Mouse (Mus musculus) adrenal gland, postnatal 4 days (tissue): ENCODE data around the gene Rnf113a1. TPM values are rescaled to one million over a fixed set of nuclear protein-coding genes. Genes with fewer than 3 reads are reported as not detected.
"Not testable (repeated sequence)": the region's sequence is repeated elsewhere in the genome, so short reads cannot be mapped to it uniquely, and the experiment has no call there.

Source experiments
- DNase-seq, 2 experiments: peaks; one replicate each; pipeline ENCODE4 v3.0.0; 2021 to 2022; ENCODE audit warnings: low spot score in 2 of 2, mixed read lengths in 2 of 2
- long read RNA-seq, 2 experiments: library from polyadenylated mRNA; stranded (forward); transcript quantifications; one replicate each; pipeline ENCODE4 v2.0.0; 2021
- total RNA-seq, 2 experiments: library from RNA; stranded (reverse); gene quantifications; 2 replicates each; pipeline ENCODE4 v1.2.3; 2021

The Rnf113a1 gene
- total RNA-seq, result 1 to 10 TPM; 4.9 to 5.7 TPM
- long read RNA-seq, experiment 1, transcript Rnf113a1-201 (1 exons, 1,223 nt), result major isoform, 11 of 11 reads
- long read RNA-seq, experiment 1, partial matches to known transcripts, result 0 of 11 reads
- long read RNA-seq, experiment 1, other reads (novel, unspliced or antisense), result 0 of 11 reads
- long read RNA-seq, experiment 2, transcript Rnf113a1-201 (1 exons, 1,223 nt), result major isoform, 13 of 13 reads
- long read RNA-seq, experiment 2, partial matches to known transcripts, result 0 of 13 reads
- long read RNA-seq, experiment 2, other reads (novel, unspliced or antisense), result 0 of 13 reads

DNA sequence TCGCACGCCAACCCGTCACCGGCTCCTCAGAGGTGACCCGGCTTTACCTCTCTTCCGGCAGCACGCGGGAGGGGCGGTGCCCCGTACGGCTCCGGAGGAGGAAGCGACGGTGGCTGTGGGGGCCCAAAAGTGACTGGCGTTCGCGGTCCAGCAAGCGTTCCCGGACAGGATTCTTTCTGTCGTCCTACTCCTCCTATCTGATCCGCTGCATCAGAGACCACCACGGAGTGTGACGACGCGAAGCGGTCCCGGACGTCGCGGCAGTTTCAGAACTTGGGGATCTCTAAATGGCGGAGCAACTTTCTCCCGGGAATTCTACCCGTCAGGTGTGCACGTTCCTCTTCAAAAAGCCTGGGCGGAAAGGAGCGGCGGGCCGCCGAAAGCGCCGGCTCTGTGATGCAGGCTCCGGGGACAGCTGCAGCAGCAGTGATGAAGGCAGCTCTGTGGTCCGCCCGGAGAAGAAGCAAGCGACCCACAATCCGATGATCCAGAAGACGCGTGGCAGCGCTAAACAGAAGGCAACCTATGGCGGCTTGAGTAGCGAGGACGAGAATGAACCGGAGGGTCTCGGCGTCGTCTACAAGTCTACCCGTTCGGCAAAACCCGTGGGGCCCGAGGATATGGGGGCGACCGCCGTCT lies at the start of gene Rnf113a1, which contains the start of gene Ndufa1:
TSS of gene Rnf113a1 (plus strand) at position 141 of the 639 bp plus-strand sequence.
TSS of gene Ndufa1 (minus strand) at position 59 of the 639 bp plus-strand sequence.
- peak; percentile 49 to 50 for DNase-seq

DNA sequence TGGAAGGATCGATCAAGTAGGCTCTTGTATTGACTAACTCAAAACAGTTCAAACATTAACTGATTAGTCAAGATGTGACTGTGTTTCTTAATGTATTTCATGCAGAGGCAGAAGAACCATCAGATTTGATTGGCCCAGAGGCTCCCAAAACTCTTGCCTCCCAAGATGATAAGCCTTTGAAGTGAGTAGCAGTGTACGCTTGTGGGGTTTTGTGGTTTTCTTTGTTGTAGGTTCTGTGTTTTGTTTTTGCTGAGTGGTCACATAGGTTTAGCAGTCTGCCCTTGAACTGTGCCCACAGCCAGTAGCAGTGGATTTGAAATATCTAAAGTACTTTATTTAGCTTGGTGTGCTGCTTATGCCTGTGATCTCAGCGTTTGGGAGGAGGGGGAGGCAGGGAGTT lies 49.3 kb upstream of the Rnf113a1 start:
- DNase-seq, result no peak

DNA sequence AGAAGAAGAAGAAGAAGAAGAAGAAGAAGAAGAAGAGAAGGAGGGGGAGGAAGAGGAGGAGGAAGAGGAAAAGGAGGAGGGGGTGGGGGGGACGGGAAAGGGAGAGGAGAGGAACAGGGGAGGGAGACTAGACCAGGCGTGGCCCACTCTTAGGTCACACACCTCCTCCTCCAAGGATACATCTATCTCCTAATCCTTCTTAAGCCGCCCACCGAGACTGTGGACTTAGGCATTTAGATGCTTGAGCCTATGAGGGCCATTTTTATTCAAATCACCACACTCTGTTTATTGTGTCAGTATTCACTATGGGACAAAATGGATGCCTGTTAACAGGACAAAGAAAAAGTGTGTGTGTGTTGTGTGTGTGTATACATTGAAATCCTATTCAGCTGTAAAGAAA lies 46.5 kb upstream of the Rnf113a1 start:
- not testable (repeated sequence) for DNase-seq

DNA sequence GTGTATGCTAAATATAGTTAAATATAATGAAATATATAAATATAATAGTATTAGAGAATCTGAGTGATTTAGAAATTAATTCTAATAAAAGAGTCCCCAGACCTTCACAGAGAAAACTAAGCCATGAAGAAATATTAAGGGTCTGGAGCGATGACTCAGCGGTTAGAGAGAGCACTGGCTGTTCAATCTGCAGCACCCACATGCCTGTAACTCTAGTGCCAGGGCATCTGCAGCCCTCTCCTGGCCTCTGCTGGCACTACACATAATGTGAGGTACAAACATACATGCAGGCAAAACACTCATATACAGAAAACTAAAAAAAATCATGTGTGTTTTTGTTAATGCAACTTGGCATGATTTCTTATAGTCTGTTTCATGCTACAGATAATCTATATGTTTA lies 46.1 kb upstream of the Rnf113a1 start:
- peak in 1 of 2 experiments; percentile 2 for DNase-seq

DNA sequence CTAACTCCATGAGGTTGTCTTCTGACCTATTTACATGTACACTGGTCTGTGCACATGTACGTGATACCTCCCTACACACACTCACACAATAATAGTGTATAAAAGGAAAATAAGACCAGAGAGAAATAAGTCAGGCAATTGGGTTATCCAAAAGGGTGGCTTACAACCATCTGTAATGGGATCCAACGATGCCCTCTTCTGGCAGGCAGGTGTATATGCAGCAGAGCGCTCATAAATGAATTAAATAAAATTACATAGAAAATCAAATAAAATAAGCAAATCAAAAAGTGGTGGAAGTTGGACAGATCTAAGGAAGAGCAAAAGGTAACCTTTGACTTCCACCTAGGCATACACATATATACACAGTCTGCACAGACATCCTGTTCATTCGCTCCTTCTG lies 33.2 kb upstream of the Rnf113a1 start:
- no peak for DNase-seq

DNA sequence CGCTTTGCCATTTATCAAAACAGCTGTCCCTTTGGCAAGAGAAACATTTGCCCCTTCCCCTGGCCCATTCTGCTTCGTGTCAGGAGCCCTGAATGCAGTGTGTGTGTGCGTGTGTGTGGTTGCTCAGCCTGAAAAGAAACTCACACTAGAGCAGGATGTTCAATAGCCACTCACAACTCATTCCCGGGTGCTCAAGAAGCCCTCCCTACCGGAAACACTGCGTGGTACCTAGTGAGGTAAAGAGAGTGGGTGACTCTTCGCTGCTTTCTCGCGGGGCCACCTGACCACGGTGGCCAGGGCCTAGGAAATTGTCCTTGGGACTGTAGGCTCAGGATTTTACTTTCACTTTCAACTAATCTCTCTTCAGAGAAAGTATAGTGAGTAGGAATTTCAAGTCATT lies 29.9 kb upstream of the Rnf113a1 start:
- no peak for DNase-seq

DNA sequence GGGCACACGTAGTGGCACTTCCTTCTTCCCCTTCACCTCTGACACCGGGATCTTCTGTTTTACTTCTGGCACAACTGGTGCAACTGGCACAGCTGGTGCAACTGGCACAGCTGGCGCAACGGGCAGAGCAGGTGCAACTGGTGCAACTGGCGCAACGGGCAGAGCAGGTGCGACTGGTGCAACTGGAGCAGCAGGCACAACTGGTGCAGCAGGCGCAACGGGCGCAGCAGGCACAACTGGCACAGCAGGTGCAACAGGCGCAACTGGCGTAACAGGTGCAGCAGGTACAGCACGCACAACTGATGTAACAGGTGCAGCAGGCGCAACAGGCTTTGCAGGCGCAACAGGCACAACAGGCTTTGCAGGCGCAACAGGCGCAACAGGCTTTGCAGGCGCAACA lies 27.9 kb upstream of the Rnf113a1 start:
- DNase-seq, result no peak

DNA sequence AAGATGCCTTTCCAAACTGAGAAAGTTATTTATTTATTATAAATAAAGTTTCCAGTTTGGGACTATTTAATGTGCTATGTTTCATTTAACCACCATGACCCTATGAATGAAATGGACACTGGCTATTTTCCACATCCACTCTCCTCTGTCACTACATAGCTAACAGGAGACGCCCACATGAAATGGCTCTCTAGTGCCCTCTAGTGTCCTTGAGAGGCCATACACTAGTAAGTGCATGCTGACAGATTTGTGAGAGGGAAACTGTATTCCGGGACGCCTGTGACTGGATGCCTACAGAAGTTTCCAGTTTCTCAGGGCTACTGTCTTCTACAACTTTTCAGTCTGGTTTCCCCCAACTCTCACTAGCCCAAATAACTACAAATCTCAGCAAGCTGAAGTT lies 24.0 kb upstream of the Rnf113a1 start:
- no peak for DNase-seq

DNA sequence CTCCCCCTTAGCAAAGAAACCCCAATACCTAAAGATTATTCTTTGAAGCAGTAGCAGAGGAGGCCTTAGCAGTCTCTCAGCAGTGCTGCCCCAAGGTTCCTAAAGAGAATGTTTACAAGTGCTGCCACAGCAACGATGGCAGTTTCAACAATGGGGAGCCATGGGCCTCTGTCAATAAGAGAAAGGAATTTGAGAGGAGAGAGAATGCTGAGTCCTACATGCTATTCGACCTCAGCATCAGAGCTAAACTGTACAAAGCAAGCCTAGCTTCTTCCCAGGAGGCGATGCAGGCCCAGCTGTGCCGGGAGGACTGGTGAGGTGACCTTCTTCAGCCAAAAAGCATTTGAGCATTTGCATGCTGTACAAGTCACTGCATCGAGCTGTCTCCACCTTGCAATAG lies 22.3 kb upstream of the Rnf113a1 start, which contains the start of gene Akap14:
TSS of gene Akap14 (minus strand) at position 101 of the 400 bp plus-strand sequence.
- DNase-seq, result no peak

DNA sequence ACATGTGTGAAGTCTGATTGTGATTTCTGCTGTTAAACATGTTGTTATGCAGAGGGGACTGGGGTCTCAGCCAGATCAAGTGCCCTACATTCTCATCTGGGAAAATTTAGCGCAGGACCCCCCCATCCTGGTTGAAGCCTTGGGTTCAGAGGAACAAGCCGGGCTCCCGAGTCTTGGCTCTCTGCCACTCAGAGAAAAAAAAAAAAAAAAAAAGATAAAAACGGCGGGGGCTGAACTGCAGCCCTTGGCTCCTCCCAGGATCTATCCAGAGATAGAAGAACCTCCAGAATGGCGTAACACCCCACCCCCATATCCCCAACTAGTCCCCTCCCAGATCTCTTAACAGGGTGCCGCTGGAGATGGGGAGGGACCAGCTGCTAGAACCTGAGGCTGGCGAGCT lies 6.6 kb upstream of the Rnf113a1 start:
- not testable (repeated sequence) for DNase-seq

DNA sequence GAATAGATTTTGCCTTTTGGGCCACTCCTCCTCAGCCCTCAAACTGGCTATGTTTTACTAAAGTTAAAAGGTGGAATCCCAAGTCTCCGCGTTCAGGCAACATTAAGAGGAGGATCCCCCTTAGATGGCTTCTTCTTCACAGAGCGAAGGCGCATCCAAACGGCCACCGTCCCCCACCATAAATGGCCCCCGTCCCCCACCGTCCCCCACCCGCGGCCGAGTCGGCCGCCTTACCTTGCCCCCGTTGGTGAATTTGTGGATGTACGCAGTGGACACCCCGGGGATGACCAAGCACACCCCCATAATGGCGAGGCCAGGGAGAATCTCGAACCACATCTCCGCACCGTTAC lies 315 bp upstream of the Rnf113a1 start:
- no peak for DNase-seq

DNA sequence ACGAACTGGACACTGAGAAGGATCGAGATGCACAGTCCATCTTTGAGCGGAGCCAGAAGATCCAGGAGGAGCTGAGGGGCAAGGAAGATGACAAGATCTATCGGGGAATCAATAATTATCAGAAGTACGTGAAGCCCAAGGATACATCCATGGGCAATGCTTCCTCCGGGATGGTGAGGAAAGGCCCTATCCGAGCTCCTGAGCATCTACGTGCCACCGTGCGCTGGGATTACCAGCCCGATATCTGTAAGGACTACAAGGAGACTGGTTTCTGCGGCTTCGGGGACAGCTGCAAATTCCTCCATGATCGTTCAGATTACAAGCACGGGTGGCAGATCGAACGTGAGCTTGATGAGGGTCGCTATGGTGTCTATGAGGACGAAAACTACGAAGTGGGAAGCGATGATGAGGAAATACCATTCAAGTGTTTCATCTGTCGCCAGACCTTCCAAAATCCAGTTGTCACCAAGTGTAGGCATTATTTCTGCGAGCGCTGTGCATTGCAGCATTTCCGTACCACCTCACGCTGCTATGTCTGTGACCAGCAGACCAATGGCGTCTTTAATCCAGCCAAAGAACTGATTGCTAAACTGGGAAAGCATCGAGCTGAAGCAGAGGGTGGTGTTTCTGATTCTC lies 817 bp downstream of the Rnf113a1 start:
- no peak for DNase-seq

DNA sequence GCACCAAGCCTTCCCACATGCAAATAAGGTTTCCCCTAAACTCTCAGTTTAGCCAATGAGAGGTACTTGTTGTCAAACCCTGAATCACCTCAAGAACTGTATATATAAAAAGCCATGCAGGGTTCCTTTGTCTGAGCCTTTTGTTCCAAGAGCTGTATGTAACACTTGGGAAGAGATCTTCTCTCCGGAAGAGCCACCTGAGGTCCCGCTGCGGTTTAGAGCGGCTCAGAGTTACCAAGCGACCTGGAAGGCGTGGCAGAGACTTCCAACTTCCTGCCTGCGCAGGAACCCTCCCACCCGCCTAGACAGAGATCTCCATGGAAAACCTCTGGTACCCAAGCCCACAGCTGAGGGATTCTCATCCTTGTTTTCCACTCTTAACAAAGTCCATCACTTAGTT lies 7.6 kb downstream of the Rnf113a1 start:
- DNase-seq, result no peak

DNA sequence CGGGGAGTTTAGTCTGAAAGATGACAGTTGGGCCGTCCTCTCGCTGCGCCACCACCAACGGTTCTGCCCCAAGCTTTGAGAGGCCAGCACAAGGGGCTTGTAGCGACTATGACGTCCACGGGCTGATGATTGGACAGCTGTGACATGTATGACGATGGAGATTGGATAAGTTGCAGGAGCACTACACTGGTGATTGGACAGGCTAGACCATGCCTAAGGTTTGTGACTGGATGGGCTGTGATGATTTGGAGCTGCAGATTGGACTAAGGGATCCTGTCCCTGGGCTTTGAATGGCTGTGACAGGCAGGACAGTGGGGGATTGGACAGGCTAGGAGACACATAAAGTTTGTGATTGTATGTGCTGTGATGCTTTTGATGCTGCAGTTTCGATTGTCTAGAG lies 19.9 kb downstream of the Rnf113a1 start, which contains the start of gene Gm9:
TSS of gene Gm9 (minus strand) at position 101 of the 400 bp plus-strand sequence.
- no peak for DNase-seq

DNA sequence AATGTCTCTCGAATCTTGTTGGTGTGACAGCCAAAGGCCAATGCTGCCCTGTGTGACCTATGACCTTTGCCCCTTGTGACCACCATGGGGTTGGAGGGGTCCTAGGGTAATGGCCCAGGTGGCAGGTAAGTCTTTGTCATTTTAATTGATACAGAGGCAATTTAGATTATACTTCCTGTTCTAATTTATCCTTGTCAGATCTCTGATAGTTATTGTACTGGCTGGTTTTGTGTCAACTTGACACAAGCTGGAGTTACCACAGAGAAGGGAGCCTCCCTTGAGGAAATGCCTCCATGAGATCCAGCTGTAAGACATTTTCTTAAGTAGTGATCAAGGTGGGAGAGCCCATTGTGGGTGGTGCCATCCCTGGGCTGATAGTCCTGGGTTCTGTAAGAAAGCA lies 31.1 kb downstream of the Rnf113a1 start, which contains the start of gene Rhox1:
TSS of gene Rhox1 (minus strand) at position 101 of the 400 bp plus-strand sequence.
- DNase-seq, result not testable (repeated sequence)

Other genes with a start within 250 kb of the Rnf113a1 start
- gene Sept6, start 199.5 kb upstream of the Rnf113a1 start, total RNA-seq, result 10 to 100 TPM; 30.8 to 35.1 TPM
- gene Sowahd, start 142.4 kb upstream of the Rnf113a1 start, total RNA-seq, result 1 to 10 TPM in 1 of 2 experiments, under 1 TPM in 1; 0.85 to 1.1 TPM
- 100 to 1,000 TPM; 876 to 893 TPM for gene Rpl39, start 105.8 kb upstream of the Rnf113a1 start, total RNA-seq
- gene Upf3b, start 80.9 kb upstream of the Rnf113a1 start, total RNA-seq, result 10 to 100 TPM; 26.9 to 27.7 TPM
- gene Nkap, start 64.5 kb upstream of the Rnf113a1 start, total RNA-seq, result 10 to 100 TPM; 20.7 to 21.0 TPM
- not detected for gene Akap14, start 22.4 kb upstream of the Rnf113a1 start, total RNA-seq
- gene Ndufa1, start 82 bp upstream of the Rnf113a1 start, total RNA-seq, result 100 to 1,000 TPM; 215 to 220 TPM
- not detected for gene Gm9, start 19.8 kb downstream of the Rnf113a1 start, total RNA-seq
- not detected for gene Rhox1, start 31.0 kb downstream of the Rnf113a1 start, total RNA-seq
- not detected for gene Rhox2a, start 53.7 kb downstream of the Rnf113a1 start, total RNA-seq
- gene Rhox3a, start 58.7 kb downstream of the Rnf113a1 start, total RNA-seq, result not detected
- not detected for gene Rhox4a, start 74.1 kb downstream of the Rnf113a1 start, total RNA-seq
- not detected for gene Rhox3a2, start 188.8 kb downstream of the Rnf113a1 start, total RNA-seq
- gene Rhox4a2, start 199.6 kb downstream of the Rnf113a1 start, total RNA-seq, result not detected
- not detected for gene Rhox2b, start 220.8 kb downstream of the Rnf113a1 start, total RNA-seq
- gene Rhox4b, start 241.2 kb downstream of the Rnf113a1 start, total RNA-seq, result not detected